Mouse (Mus musculus): ENCODE results near the gene Trim54.

DNA sequence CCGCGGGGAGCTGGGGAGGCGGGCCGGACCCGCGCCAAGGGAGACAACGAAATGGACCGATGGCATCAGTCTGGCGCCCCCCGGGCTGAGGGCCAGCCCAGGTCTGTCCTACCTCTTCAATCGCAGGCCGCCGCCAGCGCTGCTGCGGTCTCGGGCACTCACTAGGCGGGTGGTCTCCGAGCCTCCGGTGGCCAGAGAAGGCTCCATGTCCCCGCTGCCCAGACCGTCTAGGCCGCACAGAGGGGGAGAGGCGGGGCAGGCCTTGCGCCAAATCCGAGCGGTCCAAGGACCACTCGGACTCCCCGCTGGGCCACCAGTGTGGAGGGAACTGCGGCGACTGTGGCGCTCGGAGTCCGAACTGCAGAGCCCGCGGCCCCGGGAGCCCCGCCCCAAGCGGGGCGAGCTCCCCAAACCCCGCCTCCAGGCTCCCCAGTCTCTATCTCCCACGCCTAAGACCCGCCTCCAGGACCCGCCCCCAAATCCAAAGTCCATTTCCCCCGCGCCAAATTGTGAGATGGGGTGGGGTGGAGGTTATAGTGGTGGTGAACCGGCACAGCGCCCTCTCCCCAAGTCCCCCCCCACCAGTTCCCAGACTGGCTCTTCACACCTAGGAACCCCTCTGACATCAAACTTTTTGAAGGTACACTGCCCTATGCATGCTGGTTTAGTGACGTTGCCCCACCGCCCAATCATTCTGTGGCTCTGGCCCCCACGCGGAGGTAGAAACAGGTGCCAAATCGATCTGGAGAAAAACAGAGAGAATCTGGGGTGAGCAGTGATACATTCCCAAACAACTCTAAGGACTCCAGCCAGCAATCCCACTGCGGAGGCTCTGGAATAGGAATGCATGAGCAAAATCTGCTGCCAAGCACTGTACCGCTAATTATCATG lies 23.1 kb upstream of the Trim54 start:
- no peak for TF ChIP-seq CTCF (IDR thresholded peaks at IDR 0.05; ENCODE audit: control insufficient read depth, insufficient read depth, insufficient read length)
- TF ChIP-seq MYOD1 (IDR thresholded peaks at IDR 0.05; ENCODE audit: control insufficient read depth, insufficient read length, low read depth), result no peak
- no peak for TF ChIP-seq USF1 (IDR thresholded peaks at IDR 0.05; ENCODE audit: low read depth)
- TF ChIP-seq MAX (IDR thresholded peaks at IDR 0.05), result no peak
- TF ChIP-seq CEBPB (IDR thresholded peaks at IDR 0.05; ENCODE audit: low read depth), result no peak
- TF ChIP-seq FOSL1 (IDR thresholded peaks at IDR 0.05; ENCODE audit: insufficient read depth, low read length, poor library complexity, severe bottlenecking), result no peak
- TF ChIP-seq MYOG (IDR thresholded peaks at IDR 0.05; ENCODE audit: control insufficient read depth, extremely low read depth, insufficient read length), result no peak

Measured in C2C12 (cell line).